Mouse (Mus musculus) testis, adult 2 months (tissue): Measurements from ENCODE around the gene Auts2.

Source experiments
- CTCF ChIP-seq: fragments of 200-500 bp; IDR thresholded peaks from 2 replicates; pipeline ENCODE4 v1.5.1; 2012; ENCODE audit warnings: low read depth, mild to moderate bottlenecking, inconsistent platforms, low read length, moderate library complexity; ENCODE audit not compliant: control insufficient read depth, insufficient read depth, insufficient replicate concordance
- POLR2A ChIP-seq: fragments of 200-500 bp; IDR thresholded peaks from 2 replicates; pipeline ENCODE4 v1.6.1; 2012; ENCODE audit warnings: low read depth, mild to moderate bottlenecking, inconsistent platforms, low read length, moderate library complexity; ENCODE audit not compliant: control insufficient read depth

DNA sequence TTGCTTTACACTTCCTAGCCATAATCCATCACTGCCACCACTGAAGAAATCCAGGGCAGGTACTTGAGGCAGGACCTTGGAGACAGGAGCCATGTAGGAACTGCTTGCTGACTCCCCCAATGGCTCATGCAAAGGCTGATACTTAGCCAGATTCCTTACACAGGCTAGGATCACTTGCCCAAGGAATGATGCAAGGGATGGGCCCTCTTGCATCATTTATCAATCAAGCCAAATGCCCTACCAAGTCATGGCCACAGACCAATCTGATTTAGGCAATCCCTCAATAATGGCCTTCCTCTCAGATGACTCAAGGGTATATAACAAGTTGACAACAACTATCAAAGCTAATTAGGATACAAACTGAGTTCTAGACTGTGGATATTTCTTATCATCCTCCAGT lies 666.6 kb downstream of the Auts2 start:
- TF ChIP-seq POLR2A: no peak
- TF ChIP-seq CTCF: no peak
